Mouse (Mus musculus) mouse embryonic stem cell (cell line): Measurements from ENCODE around the gene Dnaic1.

Experiments
- in situ Hi-C, 2 experiments: fragments of 300-500 bp; cut with MboI; formaldehyde crosslinking; loops; 1 replicate in 1 of 2; 3 replicates in 1 of 2; pipeline ENCODE4 v1.14.3; 2019 to 2020; ENCODE audit warnings: low sequenced_read_pairs in 2 of 2, low pct_unique_long_range_greater_than_20kb in 1 of 2, mixed read lengths in 1 of 2; ENCODE audit not compliant: unreplicated experiment in 1 of 2

The Dnaic1 gene

GRCm38 (mm10) chr4:41653730-41654129 lies 84.2 kb downstream of the Dnaic1 start:
- in situ Hi-C loops, result no loop called here

DNA sequence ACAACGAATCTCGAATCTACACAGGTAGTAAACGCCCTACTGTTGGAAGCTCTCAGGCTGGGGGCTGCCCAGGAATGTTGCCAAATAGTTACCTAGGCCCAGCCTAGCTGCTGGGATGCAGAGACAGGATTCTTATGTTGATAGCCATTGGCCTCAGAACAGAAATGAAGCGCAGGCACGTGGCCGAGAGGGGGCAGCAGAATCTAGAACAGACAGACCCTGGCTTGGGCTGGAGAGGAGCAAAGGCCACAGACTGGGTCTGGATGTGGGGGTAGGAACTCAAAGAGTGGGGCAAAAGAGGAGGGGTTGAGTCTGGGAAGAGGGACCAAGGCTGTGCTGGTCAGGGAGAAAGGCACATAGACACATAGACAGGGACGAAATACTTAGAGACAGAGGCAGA lies 84.6 kb downstream of the Dnaic1 start:
- in situ Hi-C loops, result no loop called here

GRCm38 (mm10) chr4:41655525-41655924 lies 86.0 kb downstream of the Dnaic1 start:
- in situ Hi-C loops, result no loop called here

DNA sequence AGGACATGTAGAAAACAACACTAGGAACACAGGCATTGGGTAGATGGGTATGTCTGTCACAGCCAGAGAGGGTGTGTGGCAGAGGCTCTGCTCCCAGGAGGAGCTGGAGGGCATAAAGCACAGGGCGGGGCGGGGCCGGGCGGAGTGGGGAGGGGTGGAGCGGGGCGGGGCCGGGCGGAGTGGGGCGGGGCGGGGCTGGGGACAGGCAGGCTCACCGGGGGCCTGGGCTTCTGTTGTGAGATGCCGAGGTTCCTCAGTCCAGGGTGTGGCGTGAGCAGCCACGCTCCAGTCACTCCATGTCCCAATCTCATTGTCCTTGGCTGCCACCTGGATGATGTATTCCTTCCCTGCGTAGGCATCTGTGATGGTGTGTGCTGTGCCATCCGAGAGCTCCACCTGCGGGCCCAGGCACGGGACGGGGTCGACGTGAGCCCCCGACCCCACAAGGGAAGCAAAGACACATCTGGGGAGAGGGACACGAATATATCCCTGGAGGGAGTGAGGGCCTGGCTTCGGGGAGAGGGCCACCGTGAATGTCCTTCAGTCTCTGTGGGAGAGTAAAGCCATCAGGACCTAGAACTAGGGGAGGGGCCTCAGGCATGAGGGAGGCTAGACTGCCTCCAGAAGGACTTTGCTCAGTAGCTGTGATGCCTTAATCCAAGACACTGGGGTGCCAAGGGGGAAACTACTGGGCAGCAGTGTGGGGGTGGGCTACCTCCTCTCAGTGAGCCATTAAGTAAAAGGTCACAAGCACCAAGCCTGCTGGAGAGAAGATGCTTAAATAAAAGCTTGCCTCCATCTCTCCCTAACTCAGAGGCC lies 89.2 kb downstream of the Dnaic1 start:
- in situ Hi-C loops, result no loop called here

DNA sequence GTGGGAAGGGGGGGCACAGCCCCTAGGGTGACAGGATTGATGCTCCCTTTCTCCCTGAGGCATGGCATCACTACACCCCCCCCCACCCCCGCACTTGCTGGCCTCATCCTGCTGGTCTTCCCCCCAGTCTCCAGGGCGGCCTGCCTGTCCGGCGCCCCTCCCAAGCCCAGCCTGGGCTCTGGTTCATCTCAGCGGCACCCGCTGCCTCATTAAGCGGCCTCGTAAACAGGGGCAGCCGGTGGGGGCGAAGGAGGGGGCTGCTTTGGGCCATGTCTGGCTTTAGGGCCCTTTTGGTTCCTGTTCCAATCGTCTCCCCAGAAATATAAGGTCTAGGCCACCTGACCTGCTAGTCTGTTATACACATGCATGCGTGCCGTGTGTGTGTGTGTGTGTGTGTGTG lies 90.0 kb downstream of the Dnaic1 start:
- in situ Hi-C loops, result no loop called here

DNA sequence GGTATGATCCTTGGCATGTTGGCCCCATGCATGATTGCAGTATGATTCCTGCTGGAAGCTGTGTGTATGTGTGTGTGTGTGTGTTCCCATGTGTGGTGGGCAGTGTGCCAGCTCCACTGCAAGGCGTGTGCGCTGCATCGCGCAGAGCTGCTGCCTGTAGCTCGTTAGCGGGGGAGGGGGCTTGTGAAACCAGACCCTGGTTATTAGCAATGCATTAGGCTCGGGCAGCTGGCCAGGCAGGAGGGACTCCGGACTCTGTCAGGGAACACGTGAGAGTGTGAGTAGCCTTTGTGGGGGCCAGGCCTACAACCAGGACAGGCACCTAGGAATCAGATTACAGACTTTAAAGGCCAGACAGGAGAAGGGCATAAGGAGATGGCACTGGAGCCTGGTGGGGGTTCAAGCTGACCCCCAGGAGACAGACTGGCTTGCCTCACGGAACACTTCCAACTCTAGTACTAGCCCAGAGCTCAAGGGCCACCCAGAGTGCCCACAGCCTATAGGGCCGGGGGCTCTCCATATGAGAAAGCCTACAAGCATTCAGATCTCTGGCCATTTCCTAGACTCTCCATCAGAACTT lies 91.4 kb downstream of the Dnaic1 start:
- in situ Hi-C loops, result no loop called here

DNA sequence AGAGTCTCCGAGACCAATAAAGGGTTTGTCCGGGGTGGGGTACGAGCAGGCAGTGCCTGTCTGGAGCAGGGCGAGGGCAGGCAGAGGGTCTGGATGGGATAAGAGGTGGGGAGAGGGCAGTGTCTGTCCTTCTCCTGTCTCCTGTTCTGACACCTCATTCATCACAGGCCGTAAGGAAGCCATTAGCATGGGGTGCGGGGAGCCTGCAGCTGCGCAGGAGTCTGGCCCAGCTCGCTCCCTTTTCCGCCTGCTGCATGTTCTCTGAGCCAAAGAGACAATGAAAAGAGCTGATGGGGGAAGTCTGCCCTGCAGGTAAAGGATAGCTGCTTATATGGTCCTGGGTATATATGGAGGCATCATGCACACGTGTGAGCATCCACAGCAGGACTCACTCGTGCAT lies 93.1 kb downstream of the Dnaic1 start:
- in situ Hi-C loops, result no loop called here

GRCm38 (mm10) chr4:41663614-41664013 lies 94.0 kb downstream of the Dnaic1 start:
- in situ Hi-C loops, result no loop called here

DNA sequence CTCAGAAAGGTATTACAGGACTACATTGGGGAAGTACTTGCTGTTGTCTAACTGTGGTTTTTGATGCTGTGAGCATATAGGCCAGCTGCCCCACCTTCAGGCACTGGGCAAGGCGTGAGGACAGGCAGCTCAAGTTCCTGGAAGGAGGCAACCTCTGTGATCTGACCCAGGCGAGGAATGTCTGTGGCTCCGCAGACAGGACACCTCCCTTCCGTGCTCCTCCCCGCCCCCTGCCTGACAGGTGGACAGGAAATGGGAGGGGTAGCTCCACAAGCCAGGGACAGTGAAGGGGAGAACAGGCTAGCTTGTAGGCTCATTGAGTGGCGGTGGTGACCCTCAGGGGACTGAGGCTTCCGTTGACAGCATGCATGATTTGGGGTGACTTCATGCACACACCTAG lies 95.0 kb downstream of the Dnaic1 start:
- in situ Hi-C loops, result no loop called here

DNA sequence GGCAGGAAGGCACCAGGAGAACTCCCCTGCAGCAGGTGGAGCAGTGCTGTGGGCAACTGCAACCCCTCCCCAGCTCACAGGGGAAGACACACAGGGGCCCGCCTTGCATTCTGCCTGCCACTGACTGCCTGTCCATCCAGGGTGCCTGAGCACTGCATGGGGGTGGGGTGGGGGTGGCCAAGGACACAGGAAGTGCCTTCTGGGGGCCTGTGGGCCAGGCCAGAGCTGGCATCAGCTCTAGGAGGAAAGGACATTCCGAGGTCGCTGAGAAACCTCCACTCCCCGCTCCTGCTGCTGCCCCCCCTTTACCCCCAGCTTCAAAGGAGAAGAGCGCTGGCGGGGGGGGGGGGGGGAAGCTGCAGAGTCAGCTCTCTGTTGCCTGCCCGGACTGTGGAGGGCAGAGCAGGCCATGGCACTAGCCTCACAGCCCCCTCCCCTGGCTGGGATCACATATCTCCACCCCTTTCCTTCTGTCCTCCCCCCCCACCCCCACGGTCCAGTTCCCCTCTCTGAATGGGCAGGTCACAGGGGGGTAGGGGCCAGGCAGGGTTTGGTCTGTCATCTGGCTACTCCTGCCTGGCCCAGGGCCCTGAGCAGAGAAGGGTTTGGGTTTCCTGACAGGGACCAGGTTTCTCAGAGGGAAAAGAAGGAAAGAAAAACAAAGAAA lies 95.6 kb downstream of the Dnaic1 start:
- in situ Hi-C loops, result no loop called here

GRCm38 (mm10) chr4:41666646-41667045 lies 97.1 kb downstream of the Dnaic1 start:
- in situ Hi-C loops, result no loop called here

DNA sequence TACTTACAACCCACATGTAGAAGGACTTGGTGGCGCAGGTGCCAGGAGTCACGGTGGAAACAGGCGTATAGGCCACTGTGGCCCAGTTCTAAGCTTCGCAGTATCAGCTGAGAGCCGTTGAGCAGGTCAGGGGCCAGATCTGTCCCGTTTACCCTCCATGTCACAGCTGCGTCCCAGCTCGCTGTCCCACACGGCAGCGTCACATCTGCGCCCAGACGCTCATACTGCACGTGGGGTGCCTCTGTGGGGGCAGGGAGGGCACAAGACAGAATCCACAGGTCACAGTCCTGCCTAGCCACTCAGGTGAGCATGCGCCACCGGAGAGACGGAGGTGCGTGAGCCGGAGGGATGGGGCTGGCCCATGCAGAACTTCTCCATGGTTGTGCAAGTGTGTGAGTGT lies 101.3 kb downstream of the Dnaic1 start:
- in situ Hi-C loops, result no loop called here

- in situ Hi-C loops, result no loop called here
Measured at GRCm38 (mm10) chr4:41671500-41671899, 101.9 kb downstream of the Dnaic1 start.

DNA sequence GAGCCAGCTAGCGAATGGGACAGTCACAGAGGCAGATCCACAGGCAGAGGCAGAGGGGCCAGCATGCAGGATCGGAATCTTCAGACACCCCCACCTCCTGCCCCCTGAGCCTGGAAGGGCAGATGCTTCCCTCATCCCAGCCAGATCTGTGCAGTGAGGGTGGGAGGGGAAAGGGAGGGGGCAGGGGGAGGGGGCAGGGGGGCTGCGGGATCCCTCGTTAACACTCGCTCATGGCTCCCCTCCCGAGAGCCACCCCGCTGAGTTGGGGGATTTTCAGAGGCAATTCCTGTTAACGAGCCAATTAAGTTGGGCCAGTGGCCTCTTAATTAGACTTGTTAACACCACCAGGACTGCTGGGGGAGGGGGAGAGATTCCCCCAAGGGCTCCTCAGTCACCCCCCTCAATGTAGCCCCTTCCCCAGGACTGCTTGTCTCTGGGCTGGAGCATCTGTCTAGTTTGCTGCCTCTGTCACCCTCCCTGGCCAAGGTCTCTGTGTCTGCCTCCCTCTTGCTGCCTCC lies 102.4 kb downstream of the Dnaic1 start:
- in situ Hi-C loops, result no loop called here

DNA sequence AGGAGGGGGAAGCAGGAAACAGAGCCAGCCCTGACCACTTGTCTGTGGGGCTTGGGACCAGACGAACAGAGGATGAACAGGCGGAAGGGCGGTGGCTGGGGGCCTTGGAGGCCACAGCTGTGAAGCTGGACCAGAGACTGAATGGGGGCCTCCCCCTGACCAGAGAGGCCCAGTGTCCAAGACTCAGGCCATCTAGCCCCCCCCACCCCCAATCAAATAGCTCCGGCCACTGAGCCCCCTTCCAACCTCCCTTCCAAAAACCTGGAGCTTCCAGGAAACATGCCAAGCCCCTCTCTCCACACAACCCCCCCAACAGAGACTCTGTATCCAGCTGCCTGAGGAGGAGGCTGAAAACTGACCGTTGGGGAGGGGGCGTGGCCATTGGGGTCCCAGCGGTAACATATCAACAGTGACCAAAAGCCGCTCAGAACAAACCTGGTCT lies 103.0 kb downstream of the Dnaic1 start:
- in situ Hi-C loops, result no loop called here

GRCm38 (mm10) chr4:41673186-41673585 lies 103.6 kb downstream of the Dnaic1 start:
- in situ Hi-C loops, result no loop called here

DNA sequence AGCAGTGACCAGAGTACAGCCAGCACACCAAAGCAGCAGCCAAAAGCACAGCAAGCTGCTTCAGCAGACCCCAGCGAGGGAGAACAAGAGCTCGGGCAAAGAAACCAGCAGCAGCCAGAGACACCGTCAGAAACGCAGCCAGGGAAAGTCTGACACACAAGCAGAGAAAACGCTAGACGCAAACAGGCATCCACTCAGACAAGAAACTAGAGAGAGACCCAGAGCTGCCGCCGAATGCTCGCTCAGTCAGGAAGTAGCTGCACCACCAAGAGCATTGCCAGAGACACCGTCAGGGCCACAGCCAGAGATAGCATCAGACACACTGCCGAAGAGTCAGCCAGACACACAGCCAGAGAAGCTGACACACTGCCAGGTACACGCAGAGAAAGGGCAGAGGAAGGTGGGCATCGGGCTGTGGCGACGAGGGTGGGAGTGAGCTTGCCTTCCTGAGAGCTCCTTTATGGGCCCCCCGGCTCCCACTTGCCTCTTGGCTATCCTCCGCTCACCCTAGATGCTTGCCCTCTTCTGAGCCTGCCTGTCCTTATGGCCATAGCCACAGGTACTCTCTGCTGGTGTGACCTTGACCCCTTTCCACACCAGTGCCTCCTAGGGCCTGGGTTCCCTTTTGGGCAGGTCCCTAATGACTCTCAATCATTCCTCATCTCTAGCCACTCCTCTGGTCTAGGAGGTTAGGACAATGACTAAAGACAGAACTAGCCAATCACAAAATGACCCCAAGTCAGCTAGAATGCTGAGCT lies 106.9 kb downstream of the Dnaic1 start:
- in situ Hi-C loops, result no loop called here

DNA sequence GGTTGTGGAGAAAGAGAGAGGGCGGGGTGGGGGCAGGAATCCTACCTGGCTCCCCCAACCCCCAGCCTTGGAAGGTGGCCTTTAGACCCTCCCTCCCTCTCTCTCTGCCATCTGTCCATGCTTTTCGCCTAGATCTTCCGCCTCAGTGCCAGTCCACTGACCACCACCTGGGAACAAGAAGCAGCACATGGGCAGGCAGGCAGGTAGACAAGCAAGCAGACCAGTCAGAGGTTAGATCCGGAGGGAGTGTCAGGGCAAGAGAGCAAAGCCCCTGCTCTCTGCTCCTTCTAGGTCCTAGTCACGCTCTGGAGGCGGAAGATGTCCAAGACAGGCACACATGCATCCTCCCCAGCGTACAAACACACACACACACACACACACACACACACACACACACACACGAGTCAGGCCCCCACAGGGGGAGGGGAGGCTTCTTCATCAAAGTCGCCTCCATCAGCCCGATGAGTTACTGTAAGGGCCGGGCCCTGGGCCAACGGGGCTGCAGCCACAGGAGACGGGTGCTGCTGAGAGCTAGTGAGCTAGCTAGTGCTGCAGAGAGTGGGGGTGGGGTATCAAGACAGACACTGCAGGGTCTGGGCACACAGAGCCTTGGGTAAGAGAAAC lies 107.5 kb downstream of the Dnaic1 start:
- in situ Hi-C loops, result no loop called here
